Mouse (Mus musculus) heart, embryonic 11.5 days (tissue): ENCODE results near the gene Cox7a1. TPM values are rescaled to one million over a fixed set of nuclear protein-coding genes. Genes with fewer than 3 reads are reported as not detected.
"Not testable (repeated sequence)": the region's sequence is repeated elsewhere in the genome, so short reads cannot be mapped to it uniquely, and the experiment has no call there.

ENCODE experiments used
- ATAC-seq: fragments of 200-750 bp; cut with Nextera tagmentation; replicated peaks from 2 replicates; pipeline ENCODE4 v1.8.0; 2017; ENCODE audit warnings: moderate library complexity; ENCODE audit not compliant: insufficient number of reproducible peaks, low FRiP score, low TSS enrichment
- H3K27ac ChIP-seq: fragments of 300-500 bp; sonication (generic); 2 replicates; pipeline ENCODE4 v1.5.1; 2014; ENCODE audit warnings: mild to moderate bottlenecking, low read depth, low read length
- H3K27me3 ChIP-seq: fragments of 300-500 bp; sonication (generic); 2 replicates; pipeline ENCODE4 v1.6.1; 2014; ENCODE audit warnings: mild to moderate bottlenecking, low read length, mixed read lengths; ENCODE audit not compliant: control insufficient read depth, insufficient read depth
- H3K36me3 ChIP-seq: fragments of 300-500 bp; sonication (generic); 2 replicates; pipeline ENCODE4 v1.6.1; 2014; ENCODE audit warnings: mild to moderate bottlenecking, low read length, moderate library complexity, mixed read lengths; ENCODE audit not compliant: control insufficient read depth, insufficient read depth
- H3K4me1 ChIP-seq: fragments of 300-500 bp; sonication (generic); 2 replicates; pipeline ENCODE4 v1.6.1; 2014; ENCODE audit warnings: low read length; ENCODE audit not compliant: control insufficient read depth, insufficient read depth
- H3K4me2 ChIP-seq: fragments of 300-500 bp; sonication (generic); 2 replicates; pipeline ENCODE4 v1.6.1; 2014; ENCODE audit warnings: mild to moderate bottlenecking, moderate library complexity
- H3K4me3 ChIP-seq: fragments of 300-500 bp; sonication (generic); 2 replicates; pipeline ENCODE4 v1.5.1; 2014; ENCODE audit warnings: low read depth, low read length
- H3K9ac ChIP-seq: fragments of 300-500 bp; sonication (generic); 2 replicates; pipeline ENCODE4 v1.6.1; 2014; ENCODE audit warnings: mild to moderate bottlenecking, low read depth, low read length, moderate library complexity
- H3K9me3 ChIP-seq: fragments of 300-500 bp; sonication (generic); replicated peaks from 2 replicates; pipeline ENCODE4 v1.6.1; 2016; ENCODE audit warnings: low read length; ENCODE audit not compliant: control insufficient read depth
- WGBS: fragments of 180-500 bp; shearing (Covaris S2); extraction: QIAGEN DNeasy Blood & Tissue Kit; methylation state at CpG from one replicate; pipeline ENCODE4 v1.1.7; 2014; ENCODE audit not compliant: insufficient replicate concordance; 5-methylcytosine and 5-hydroxymethylcytosine counted together
- polyA plus RNA-seq: library from polyadenylated mRNA; unstranded; fragments of >200 nt; fragmentation: Nextera tagmentation; extraction: Ambion mirVana; gene quantifications from 2 replicates; pipeline ENCODE4 v1.2.1, GENCODE M21; 2014

Cox7a1 gene
- polyA plus RNA-seq, 1 experiment from 2014 or later: 324 TPM

DNA sequence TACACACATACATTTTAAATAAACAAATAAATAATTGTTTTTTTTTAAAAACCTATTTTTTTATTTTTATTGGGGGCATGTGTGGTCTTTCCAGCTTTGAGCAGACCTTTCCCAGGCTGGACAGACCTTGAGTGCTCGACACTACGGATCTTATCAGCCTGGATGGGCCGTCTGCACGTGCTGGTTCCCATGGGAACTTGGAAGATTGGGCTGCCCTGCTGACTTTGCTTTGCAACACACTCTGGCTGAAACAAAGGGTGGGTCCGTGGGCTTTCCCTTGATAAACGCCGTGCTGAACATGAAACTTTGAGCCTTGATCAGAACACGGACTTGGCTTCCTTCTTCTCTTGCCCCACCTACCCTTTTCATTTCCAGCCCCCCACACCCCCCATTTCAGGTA, 20.4 kb downstream of the Cox7a1 start:
- 18% methylated on average over 8 of the region's 8 CpGs for WGBS
- Histone ChIP-seq H3K36me3 (no peaks in the 10 kb centered on the region), H3K4me2 (peak overlapping the region; percentile 47), H3K27ac (no peak overlapping the region), H3K4me3 (no peak overlapping the region), H3K9me3 (no peaks in the 10 kb centered on the region), H3K27me3 (no peaks in the 10 kb centered on the region), H3K4me1 (0 out of 2 replicates have a peak, but pooled peaks cover 3% of the 10 kb centered on the region), H3K9ac (peak overlapping the region; percentile 34; the same call in 1 of the 2 replicates)
- no peak for ATAC-seq

DNA sequence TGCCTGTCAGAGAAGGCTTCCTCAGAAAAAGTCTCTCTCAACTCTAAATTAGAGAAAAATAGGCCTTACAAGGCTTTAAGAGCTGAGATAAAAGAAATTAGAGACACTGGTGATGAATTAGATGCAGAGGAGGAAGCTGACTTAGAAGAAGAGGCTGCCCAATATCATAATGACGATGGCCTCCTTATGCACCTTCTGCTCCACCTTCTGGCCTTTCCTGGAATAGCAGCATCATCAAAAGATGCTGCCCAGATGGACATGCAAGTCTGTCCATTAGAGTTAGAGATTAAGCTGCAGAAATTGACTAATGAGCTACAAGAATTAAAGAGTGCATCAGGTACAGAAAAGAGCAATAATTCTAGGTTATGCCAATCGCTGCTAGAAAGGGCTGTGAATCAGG, 21.4 kb downstream of the Cox7a1 start:
- whole genome bisulfite sequencing: 5% methylated on average over 2 of the region's 2 CpGs
- no peak overlapping the region for H3K4me3 ChIP-seq
- H3K36me3 ChIP-seq: no peaks in the 10 kb centered on the region
- H3K9ac ChIP-seq: no peak overlapping the region
- no peak overlapping the region for H3K27ac ChIP-seq
- no peak for ATAC-seq
- H3K4me1 ChIP-seq: 0 out of 2 replicates have a peak, but pooled peaks cover 3% of the 10 kb centered on the region
- no peaks in the 10 kb centered on the region for H3K9me3 ChIP-seq
- H3K27me3 ChIP-seq: no peaks in the 10 kb centered on the region
- H3K4me2 ChIP-seq: no peak overlapping the region

DNA sequence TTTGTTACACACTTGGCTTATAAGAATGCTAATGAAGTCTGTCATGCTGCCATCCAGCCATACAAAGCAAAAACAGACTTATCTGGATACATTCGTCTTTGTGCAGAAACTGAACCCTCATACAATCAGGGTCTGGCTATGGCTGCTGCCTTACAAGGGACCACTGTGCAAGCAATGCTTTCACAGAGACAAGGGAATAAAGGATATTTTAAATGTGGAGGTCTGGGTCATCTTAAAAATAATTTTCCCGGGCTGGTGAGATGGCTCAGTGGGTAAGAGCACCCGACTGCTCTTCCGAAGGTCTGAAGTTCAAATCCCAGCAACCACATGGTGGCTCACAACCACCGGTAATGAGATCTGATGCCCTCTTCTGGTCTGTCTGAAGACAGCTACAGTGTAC, 22.4 kb downstream of the Cox7a1 start:
- H3K4me2 ChIP-seq, ATAC-seq, H3K4me1 ChIP-seq, H3K27ac ChIP-seq, H3K36me3 ChIP-seq, H3K9me3 ChIP-seq, H3K9ac ChIP-seq, H3K4me3 ChIP-seq, H3K27me3 ChIP-seq: not testable (repeated sequence)
- 53% methylated on average over 5 of the region's 5 CpGs for WGBS

DNA sequence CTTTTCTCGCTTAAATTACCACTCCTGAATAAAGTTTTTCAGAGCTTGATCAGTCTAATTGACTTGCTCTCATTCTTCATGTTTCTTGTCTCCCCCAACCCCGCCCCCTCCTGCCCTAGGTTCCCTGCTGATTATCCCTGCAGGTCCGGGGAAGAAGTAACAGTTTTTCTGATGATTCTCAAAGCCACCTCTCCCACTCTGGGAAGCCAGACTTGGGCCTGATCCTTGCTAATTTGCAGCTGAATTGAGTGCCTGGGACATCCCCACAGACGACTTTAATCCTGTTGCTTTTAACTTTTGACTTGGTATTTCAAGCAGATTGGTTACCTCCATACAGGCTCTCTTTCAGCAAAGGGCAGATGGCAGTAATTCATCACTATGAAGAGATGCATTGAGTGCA, 27.1 kb downstream of the Cox7a1 start:
- Histone ChIP-seq H3K9ac (no peak overlapping the region), H3K4me2 (no peak overlapping the region), H3K4me3 (no peak overlapping the region), H3K36me3 (no peaks in the 10 kb centered on the region), H3K4me1 (no peaks in the 10 kb centered on the region), H3K9me3 (no peaks in the 10 kb centered on the region), H3K27me3 (no peaks in the 10 kb centered on the region), H3K27ac (no peak overlapping the region)
- no peak for ATAC-seq
- 27% methylated on average over 4 of the region's 4 CpGs for WGBS

DNA sequence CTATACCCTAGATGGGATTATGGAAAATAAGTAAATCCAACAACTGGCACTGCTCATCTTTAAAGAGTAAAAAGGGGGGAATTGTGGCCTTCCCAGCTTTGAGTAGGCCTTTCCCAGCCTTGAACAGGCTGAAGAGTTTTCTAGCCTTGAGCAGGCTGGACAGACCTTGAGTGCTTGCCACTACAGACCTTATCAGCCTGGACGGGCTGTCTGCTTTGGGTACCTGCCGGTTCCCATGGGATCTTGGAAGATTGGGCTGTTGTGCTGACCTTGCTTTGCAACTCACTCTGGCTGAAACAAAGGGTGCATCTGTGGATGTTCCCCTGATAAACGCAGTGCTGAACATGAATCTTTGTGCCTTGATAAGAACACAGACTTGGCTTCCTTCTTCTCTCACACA, 29.9 kb downstream of the Cox7a1 start:
- H3K4me2 ChIP-seq: no peak overlapping the region
- no peaks in the 10 kb centered on the region for H3K9me3 ChIP-seq
- no peaks in the 10 kb centered on the region for H3K4me1 ChIP-seq
- no peaks in the 10 kb centered on the region for H3K36me3 ChIP-seq
- no peak overlapping the region for H3K9ac ChIP-seq
- no peak overlapping the region for H3K27ac ChIP-seq
- no peak for ATAC-seq
- H3K4me3 ChIP-seq: no peak overlapping the region
- H3K27me3 ChIP-seq: no peaks in the 10 kb centered on the region
- WGBS: 90% methylated on average over 3 of the region's 3 CpGs

DNA sequence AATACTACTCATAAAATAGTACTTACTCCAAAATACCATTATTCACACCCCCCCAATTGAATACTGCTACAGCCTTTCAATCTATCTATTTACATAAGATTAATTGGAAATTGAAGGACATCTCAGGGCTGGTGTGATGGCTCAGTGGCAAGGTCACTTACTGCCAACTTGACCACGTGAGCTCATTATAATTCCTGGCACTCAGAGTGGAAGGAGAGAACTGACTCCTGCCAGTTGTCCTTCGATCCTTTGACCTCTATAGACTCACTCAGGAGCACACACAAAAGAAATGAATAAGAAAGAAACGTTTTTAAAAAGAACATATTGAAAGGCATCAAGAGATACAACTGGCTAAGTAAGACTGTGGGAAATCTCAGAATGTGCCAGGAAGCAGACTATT, 31.9 kb downstream of the Cox7a1 start:
- H3K4me2 ChIP-seq: no peak overlapping the region
- H3K36me3 ChIP-seq: no peaks in the 10 kb centered on the region
- peaks cover 5% of the 10 kb centered on the region; the same call in 1 of the 2 replicates for H3K4me1 ChIP-seq
- no peaks in the 10 kb centered on the region for H3K27me3 ChIP-seq
- no peaks in the 10 kb centered on the region for H3K9me3 ChIP-seq
- ATAC-seq: no peak
- WGBS: 79% methylated on average over 3 of the region's 3 CpGs
- H3K27ac ChIP-seq: no peak overlapping the region
- no peak overlapping the region for H3K4me3 ChIP-seq
- no peak overlapping the region for H3K9ac ChIP-seq

DNA sequence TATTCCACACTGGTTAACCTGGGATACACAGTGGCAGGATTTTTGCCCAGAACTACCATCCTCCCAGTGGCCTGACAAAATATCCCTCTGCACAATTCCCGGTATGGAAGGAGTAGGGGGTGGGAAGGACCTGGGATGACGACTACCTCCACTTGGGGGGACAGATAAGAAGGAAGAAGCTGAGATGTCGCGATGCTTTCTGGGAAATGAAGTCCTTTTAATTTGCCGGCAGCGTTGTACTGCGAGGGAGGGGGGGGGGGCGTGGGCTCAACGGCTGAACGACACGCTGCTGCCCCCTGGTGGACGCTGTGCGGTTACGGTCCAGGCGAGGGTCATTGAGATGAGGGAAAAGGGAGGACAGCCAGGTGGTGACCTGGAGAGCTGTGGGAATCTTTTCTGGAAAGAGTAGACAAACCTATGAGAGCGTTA, 32.8 kb downstream of the Cox7a1 start:
- peak overlapping the region; percentile 18; the same call in 1 of the 2 replicates for H3K4me3 ChIP-seq

DNA sequence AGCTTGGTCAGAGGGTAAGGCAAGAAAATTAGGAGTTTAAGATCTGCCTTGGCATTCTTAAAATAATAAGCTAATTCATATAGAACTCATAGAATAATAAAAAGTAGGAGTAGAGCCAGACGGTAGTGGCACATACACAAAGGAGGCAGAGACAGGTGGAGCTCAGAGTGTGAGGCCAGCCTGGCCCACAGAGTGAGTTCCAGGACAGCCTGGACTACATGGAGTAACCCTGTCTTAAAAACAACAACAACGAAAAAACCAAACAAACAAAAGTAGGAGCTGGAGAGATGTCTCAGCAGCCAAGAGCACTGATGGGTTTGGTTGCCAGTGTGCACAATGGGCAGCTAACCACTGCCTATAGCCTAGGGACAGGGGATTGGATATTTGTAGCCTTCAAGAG, 33.3 kb downstream of the Cox7a1 start:
- no peak for ATAC-seq
- H3K27ac ChIP-seq: no peak overlapping the region
- H3K4me2 ChIP-seq: no peak overlapping the region; the same call in 1 of the 2 replicates
- no peak overlapping the region for H3K4me3 ChIP-seq
- no peaks in the 10 kb centered on the region for H3K27me3 ChIP-seq
- no peaks in the 10 kb centered on the region for H3K9me3 ChIP-seq
- H3K36me3 ChIP-seq: no peaks in the 10 kb centered on the region
- H3K9ac ChIP-seq: no peak overlapping the region
- 64% methylated on average over 2 of the region's 2 CpGs for WGBS
- H3K4me1 ChIP-seq: peaks cover 5% of the 10 kb centered on the region; the same call in 1 of the 2 replicates

More for the DNA sequence above, 32.8 kb downstream of the Cox7a1 start:
- H3K9me3 ChIP-seq: no peaks in the 10 kb centered on the region
- peaks cover 5% of the 10 kb centered on the region; the same call in 1 of the 2 replicates for H3K4me1 ChIP-seq
- H3K27me3 ChIP-seq: no peaks in the 10 kb centered on the region
- H3K27ac ChIP-seq: no peak overlapping the region
- WGBS: 1% methylated on average over 16 of the region's 16 CpGs
- peak overlapping the region; percentile 58 for H3K4me2 ChIP-seq
- peak; percentile 66; the same call in 1 of the 2 replicates for ATAC-seq
- no peaks in the 10 kb centered on the region for H3K36me3 ChIP-seq
- H3K9ac ChIP-seq: 0 out of 2 replicates have a peak overlapping the region, but pooled peaks have one; percentile 22

DNA sequence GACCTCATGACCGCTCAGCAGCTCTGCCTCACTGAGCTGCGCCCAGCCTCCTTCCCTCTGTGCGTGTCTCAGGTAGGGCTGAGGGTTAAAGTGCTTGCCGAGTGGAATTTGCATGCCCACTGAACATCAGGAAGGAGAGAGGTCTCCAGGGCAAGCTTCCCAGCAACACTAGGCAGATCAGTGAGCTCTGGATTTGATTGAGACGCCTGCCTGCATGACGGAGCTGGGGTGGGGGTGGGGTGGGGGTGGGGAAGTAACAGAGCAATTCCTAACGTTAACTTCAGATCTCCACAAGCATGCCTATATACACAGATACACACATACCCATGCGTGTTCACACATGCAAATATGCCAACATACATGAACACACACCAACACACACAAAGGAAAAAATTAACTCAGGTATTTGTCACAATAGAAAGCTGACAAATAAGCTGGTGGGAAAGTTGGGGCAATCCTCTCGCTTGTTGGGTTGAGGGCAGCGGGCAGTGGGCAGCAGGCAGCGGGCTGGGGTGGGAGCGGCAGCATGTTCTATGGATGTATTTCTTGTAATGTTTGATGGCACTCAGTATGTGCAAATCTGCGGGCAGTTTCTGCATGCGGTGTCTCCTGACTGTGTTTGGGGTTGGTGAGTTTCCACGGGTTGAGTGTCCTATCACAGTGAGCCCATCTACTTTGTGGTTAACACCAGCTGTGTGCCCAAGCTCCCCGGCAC, 35.5 kb downstream of the Cox7a1 start:
- Histone ChIP-seq H3K4me3 (peak overlapping the region; percentile 52), H3K9me3 (no peaks in the 10 kb centered on the region), H3K4me2 (peak overlapping the region; percentile 96), H3K36me3 (peaks cover 14% of the 10 kb centered on the region), H3K9ac (peak overlapping the region; percentile 72), H3K27ac (peak overlapping the region; percentile 2; the same call in 1 of the 2 replicates), H3K27me3 (no peaks in the 10 kb centered on the region), H3K4me1 (peaks cover 5% of the 10 kb centered on the region; the same call in 1 of the 2 replicates)
- WGBS: 6% methylated on average over 16 of the region's 16 CpGs
- peak; percentile 40; the same call in 1 of the 2 replicates for ATAC-seq
